Mouse (Mus musculus): ENCODE data around the gene Spdef. TPM values are rescaled to one million over a fixed set of nuclear protein-coding genes. Genes with fewer than 3 reads are reported as not detected.
A peak's percentile ranks its signal among the peaks of the same experiment; 100 is the strongest.

Gene Spdef
- total RNA-seq (2015; ENCODE audit: low replicate concordance) (not detected in 2 replicates), total RNA-seq (2017; ENCODE audit: low replicate concordance) (not detected in 2 replicates)

GRCm38 (mm10) chr17:27728770-27729169 lies at the start of gene Spdef:
TSS of gene Spdef (minus strand) at chr17:27728955.
- no peak for ATAC-seq (replicated peaks; ENCODE audit: low FRiP score, poor library complexity, severe bottlenecking)

- peak; percentile 73 for ATAC-seq (replicated peaks; ENCODE audit: low FRiP score, poor library complexity, severe bottlenecking)
Measured at GRCm38 (mm10) chr17:27777823-27778222, 49.1 kb upstream of the Spdef start.

- ATAC-seq (replicated peaks; ENCODE audit: low FRiP score, poor library complexity, severe bottlenecking), result no peak
Measured at GRCm38 (mm10) chr17:27774198-27774597, 45.4 kb upstream of the Spdef start.

GRCm38 (mm10) chr17:27771616-27772015 lies 42.9 kb upstream of the Spdef start:
- ATAC-seq (replicated peaks; ENCODE audit: low FRiP score, poor library complexity, severe bottlenecking), result no peak

GRCm38 (mm10) chr17:27768817-27769542 lies 40.2 kb upstream of the Spdef start:
- peak; percentile 70 for ATAC-seq (replicated peaks; ENCODE audit: low FRiP score, poor library complexity, severe bottlenecking)

GRCm38 (mm10) chr17:27767543-27767942 lies 38.8 kb upstream of the Spdef start:
- ATAC-seq (replicated peaks; ENCODE audit: low FRiP score, poor library complexity, severe bottlenecking), result no peak

- no peak for ATAC-seq (replicated peaks; ENCODE audit: low FRiP score, poor library complexity, severe bottlenecking)
Measured at GRCm38 (mm10) chr17:27767120-27767519, 38.4 kb upstream of the Spdef start.

- ATAC-seq (replicated peaks; ENCODE audit: low FRiP score, poor library complexity, severe bottlenecking), result no peak
Measured at GRCm38 (mm10) chr17:27765066-27765465, 36.3 kb upstream of the Spdef start.

- no peak for ATAC-seq (replicated peaks; ENCODE audit: low FRiP score, poor library complexity, severe bottlenecking)
Measured at GRCm38 (mm10) chr17:27764453-27764852, 35.7 kb upstream of the Spdef start.

GRCm38 (mm10) chr17:27762884-27763283 lies 34.1 kb upstream of the Spdef start:
- ATAC-seq (replicated peaks; ENCODE audit: low FRiP score, poor library complexity, severe bottlenecking), result no peak

GRCm38 (mm10) chr17:27761639-27762336 lies 33.0 kb upstream of the Spdef start:
- ATAC-seq (replicated peaks; ENCODE audit: low FRiP score, poor library complexity, severe bottlenecking), result peak; percentile 71

- ATAC-seq (replicated peaks; ENCODE audit: low FRiP score, poor library complexity, severe bottlenecking), result no peak
Measured at GRCm38 (mm10) chr17:27760169-27760568, 31.4 kb upstream of the Spdef start.

GRCm38 (mm10) chr17:27751314-27752202 lies 22.8 kb upstream of the Spdef start:
- no peak for ATAC-seq (replicated peaks; ENCODE audit: low FRiP score, poor library complexity, severe bottlenecking)

GRCm38 (mm10) chr17:27750451-27750942 lies 21.7 kb upstream of the Spdef start:
- ATAC-seq (replicated peaks; ENCODE audit: low FRiP score, poor library complexity, severe bottlenecking), result no peak

GRCm38 (mm10) chr17:27748123-27748522 lies 19.4 kb upstream of the Spdef start:
- ATAC-seq (replicated peaks; ENCODE audit: low FRiP score, poor library complexity, severe bottlenecking), result no peak

- ATAC-seq (replicated peaks; ENCODE audit: low FRiP score, poor library complexity, severe bottlenecking), result no peak
Measured at GRCm38 (mm10) chr17:27746446-27746845, 17.7 kb upstream of the Spdef start.

- no peak for ATAC-seq (replicated peaks; ENCODE audit: low FRiP score, poor library complexity, severe bottlenecking)
Measured at GRCm38 (mm10) chr17:27740961-27741360, 12.2 kb upstream of the Spdef start.

GRCm38 (mm10) chr17:27734344-27735073 lies 5.8 kb upstream of the Spdef start:
- no peak for ATAC-seq (replicated peaks; ENCODE audit: low FRiP score, poor library complexity, severe bottlenecking)

GRCm38 (mm10) chr17:27732694-27733093 lies 3.9 kb upstream of the Spdef start:
- no peak for ATAC-seq (replicated peaks; ENCODE audit: low FRiP score, poor library complexity, severe bottlenecking)
